Mouse (Mus musculus): Measurements from ENCODE around the gene Gpc4. TPM values are rescaled to one million over a fixed set of nuclear protein-coding genes. Genes with fewer than 3 reads are reported as not detected.
A peak's percentile ranks its signal among the peaks of the same experiment; 100 is the strongest.

Gene Gpc4
- polyA plus RNA-seq, 1 experiment from 2014 or later: 31.3 TPM

DNA sequence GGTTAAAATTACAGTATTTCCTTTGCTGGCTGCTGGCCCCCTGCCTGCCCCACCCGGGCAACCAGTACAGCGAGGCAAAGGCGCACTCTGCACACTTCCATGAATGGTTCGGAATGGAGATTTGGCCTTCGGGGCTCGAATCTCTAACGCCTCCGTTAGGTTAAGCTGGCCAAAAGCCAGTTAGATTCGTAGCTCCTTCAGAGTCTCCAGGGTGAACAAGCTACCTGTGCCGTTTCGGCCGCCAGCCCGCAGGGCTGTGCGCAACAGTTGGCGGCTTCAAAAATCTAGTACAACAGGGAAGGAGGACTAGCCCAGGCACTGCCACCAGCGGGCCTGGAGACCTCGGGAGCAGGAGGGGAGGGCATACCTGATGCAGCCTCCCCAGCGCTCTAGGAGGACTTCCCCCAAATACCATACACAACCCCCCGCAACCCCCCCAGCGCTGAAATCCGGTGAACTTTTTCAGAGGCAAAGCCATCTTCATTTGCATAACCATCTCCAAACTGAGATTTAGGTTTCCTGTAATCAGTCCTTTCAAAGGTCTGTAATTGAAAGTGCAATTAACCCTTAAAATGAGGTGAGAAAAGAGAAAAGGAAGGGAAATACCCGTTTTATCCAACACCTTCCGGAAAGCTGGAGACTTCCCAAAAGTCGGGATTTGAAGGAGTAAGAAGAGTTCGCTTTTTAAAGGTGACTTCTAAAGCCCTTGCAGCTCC is 1.5 kb downstream of the Gpc4 start:
- peak overlapping the region; percentile 64 for H3K9ac ChIP-seq (replicated peaks)
- WGBS: 22% methylated on average over 25 of the region's 25 CpGs
- no peaks in the 10 kb centered on the region for H3K27me3 ChIP-seq
- no peaks in the 10 kb centered on the region for H3K36me3 ChIP-seq
- peaks cover 13% of the 10 kb centered on the region; the same call in 1 of the 2 replicates for H3K4me1 ChIP-seq
- no peak overlapping the region for H3K27ac ChIP-seq (replicated peaks)
- H3K4me2 ChIP-seq (replicated peaks): peak overlapping the region; percentile 60
- no peak for ATAC-seq (replicated peaks)
- no peaks in the 10 kb centered on the region for H3K9me3 ChIP-seq
- H3K4me3 ChIP-seq: peak overlapping the region; percentile 61

DNA sequence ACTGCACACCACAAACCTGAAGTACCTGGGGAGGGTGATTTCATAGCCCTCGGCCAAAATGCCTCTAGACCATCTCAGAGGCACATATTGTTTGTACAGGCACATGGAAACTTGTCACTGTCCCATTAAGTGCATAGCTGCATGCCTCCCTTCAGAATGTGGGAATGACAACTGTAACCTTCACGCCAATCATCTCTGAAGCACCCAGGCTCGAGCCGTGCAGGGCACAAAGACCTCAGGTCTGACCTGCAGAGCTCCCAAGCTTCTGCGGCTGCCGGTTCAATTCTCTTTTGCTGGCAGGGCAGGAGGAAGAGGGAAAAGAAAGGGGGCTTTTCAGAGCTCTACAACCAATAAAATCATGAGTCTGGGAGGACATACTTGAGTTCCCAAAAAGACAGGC is 2.3 kb downstream of the Gpc4 start:
- no peaks in the 10 kb centered on the region for H3K36me3 ChIP-seq
- no peak overlapping the region for H3K27ac ChIP-seq (replicated peaks)
- peak overlapping the region; percentile 61 for H3K4me3 ChIP-seq
- ATAC-seq (replicated peaks): no peak
- 0 out of 2 replicates have a peak overlapping the region, but pooled peaks have one; percentile 64 for H3K9ac ChIP-seq (replicated peaks)
- H3K4me2 ChIP-seq (replicated peaks): peak overlapping the region; percentile 60
- 28% methylated on average over 6 of the region's 6 CpGs for WGBS
- H3K9me3 ChIP-seq: no peaks in the 10 kb centered on the region
- H3K4me1 ChIP-seq: peaks cover 13% of the 10 kb centered on the region; the same call in 1 of the 2 replicates
- no peaks in the 10 kb centered on the region for H3K27me3 ChIP-seq

DNA sequence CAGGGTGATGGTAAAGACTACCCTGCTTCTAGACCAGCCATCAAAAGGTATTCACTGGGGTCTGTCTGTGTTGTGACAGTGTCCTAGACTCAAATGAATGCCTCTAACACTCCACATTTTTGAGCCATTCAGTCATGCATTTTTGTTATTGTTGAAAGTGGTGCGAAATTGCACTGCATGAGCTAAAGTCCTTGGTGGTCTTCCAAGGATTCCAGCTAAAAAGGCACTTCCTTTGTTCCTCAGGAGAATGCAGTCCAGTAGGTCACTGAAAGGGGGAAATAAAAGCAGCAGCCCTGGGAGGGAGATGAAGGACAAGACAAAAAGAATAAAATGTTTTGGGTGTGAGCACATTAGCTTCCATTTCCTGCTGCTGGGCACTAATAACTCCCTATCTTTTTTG is 2.8 kb downstream of the Gpc4 start:
- Histone ChIP-seq H3K27me3 (no peaks in the 10 kb centered on the region), H3K4me1 (peaks cover 13% of the 10 kb centered on the region; the same call in 1 of the 2 replicates), H3K9ac (replicated peaks) (no peak overlapping the region), H3K4me3 (peak overlapping the region; percentile 61), H3K27ac (replicated peaks) (no peak overlapping the region), H3K36me3 (no peaks in the 10 kb centered on the region), H3K4me2 (replicated peaks) (peak overlapping the region; percentile 60), H3K9me3 (no peaks in the 10 kb centered on the region)
- 27% methylated on average over 1 of the region's 1 CpGs for whole genome bisulfite sequencing
- no peak for ATAC-seq (replicated peaks)

DNA sequence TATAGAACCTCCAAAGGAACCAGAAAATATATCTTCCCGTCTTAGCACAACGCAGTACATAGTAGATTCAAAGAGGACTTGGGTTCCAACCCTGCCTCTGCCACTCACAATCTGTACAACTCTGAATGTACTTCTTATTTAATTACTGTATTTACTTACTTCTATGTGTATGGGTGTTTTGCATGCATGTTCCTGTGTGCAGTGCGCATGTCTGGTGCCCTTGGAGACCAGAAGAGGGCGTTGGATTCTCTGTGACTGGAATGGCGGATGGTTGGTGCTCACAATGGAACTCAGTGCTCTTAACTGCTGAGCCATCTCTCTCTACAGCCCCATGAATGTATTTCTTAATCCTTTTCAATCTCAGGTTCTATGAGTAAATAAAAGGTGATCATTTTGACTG is 5.4 kb downstream of the Gpc4 start:
- no peak overlapping the region for H3K4me2 ChIP-seq (replicated peaks)
- no peaks in the 10 kb centered on the region for H3K36me3 ChIP-seq
- H3K27me3 ChIP-seq: no peaks in the 10 kb centered on the region
- no peak overlapping the region for H3K9ac ChIP-seq (replicated peaks)
- H3K9me3 ChIP-seq: no peaks in the 10 kb centered on the region
- H3K4me3 ChIP-seq: no peak overlapping the region
- peaks cover 9% of the 10 kb centered on the region; the same call in 1 of the 2 replicates for H3K4me1 ChIP-seq
- no peak for ATAC-seq (replicated peaks)
- WGBS: 81% methylated on average over 5 of the region's 5 CpGs
- H3K27ac ChIP-seq (replicated peaks): no peak overlapping the region

DNA sequence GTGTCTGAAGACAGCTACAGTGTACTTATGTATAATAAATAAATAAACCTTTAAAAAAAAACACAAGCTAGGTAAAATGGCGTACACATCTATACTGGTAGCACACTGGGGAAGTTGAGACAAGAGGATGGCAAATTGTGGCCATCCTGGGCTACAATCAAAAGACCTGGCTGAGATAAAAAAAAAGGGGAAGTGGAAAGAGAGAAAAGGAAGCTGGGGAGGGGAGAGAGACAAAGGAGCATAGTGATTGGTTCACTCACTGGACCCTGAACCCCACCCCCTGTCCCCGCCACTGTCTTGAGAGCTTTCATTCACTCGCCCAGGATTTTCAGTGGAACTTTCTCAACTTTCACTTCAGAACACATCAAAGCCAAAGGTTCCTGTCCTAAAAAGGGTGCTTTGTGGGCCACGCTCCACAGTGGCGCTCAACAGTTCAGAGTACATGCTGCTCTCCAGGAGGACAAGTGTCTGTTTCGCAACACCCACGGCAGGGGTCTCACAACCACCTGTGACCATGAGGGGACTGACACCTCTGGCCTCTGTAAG is 9.6 kb downstream of the Gpc4 start:
- 80% methylated on average over 7 of the region's 7 CpGs for WGBS
- H3K9me3 ChIP-seq: no peaks in the 10 kb centered on the region
- no peak overlapping the region for H3K4me2 ChIP-seq (replicated peaks)
- H3K4me1 ChIP-seq: peaks cover 5% of the 10 kb centered on the region
- no peak overlapping the region for H3K9ac ChIP-seq (replicated peaks)
- ATAC-seq (replicated peaks): no peak
- no peak overlapping the region for H3K27ac ChIP-seq (replicated peaks)
- H3K4me3 ChIP-seq: no peak overlapping the region
- no peaks in the 10 kb centered on the region for H3K36me3 ChIP-seq
- no peaks in the 10 kb centered on the region for H3K27me3 ChIP-seq

DNA sequence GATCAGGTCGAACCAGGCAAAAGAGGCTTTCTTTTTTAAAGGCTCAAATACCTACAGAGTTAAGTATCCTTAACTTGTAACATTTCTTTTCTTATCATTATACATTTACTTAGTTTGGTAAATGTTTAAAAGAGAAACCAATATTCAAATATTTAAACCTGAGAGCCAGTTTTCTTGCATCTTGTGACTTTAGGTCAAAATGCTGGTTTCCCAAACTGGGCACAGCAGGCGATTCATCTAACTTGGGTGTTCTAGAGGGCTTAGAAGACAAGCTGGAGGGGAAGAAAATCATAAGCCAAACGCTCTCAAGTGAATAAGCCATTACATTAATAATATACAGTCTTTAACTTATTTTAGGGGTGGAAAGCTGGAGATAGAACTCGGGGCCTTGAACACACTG is 10.2 kb downstream of the Gpc4 start:
- Histone ChIP-seq H3K36me3 (no peaks in the 10 kb centered on the region), H3K27ac (replicated peaks) (no peak overlapping the region), H3K9ac (replicated peaks) (no peak overlapping the region), H3K4me2 (replicated peaks) (no peak overlapping the region), H3K9me3 (no peaks in the 10 kb centered on the region), H3K4me1 (peaks cover 5% of the 10 kb centered on the region), H3K4me3 (no peak overlapping the region), H3K27me3 (no peaks in the 10 kb centered on the region)
- 89% methylated on average over 4 of the region's 4 CpGs for WGBS
- ATAC-seq (replicated peaks): no peak

DNA sequence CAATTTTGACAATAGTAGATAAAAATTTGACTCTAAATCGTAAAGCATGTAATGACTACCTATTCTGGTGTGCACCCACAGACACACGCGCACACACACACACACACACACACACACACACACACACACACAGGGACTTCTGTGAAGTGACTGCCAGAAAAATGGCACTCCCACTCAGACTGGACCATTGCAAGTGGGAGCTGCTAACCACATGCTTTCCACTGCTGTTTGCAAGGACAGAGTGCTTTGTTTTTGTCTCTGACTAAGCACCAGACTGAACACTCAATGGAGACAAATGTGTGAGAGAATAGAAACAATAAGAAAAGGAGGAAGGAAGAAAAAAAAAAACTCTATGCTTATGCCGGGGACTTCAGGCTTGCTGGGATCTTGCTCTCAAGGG is 11.6 kb downstream of the Gpc4 start:
- no peaks in the 10 kb centered on the region for H3K36me3 ChIP-seq
- no peaks in the 10 kb centered on the region for H3K27me3 ChIP-seq
- WGBS: 76% methylated on average over 4 of the region's 4 CpGs
- no peak overlapping the region for H3K4me2 ChIP-seq (replicated peaks)
- H3K4me3 ChIP-seq: no peak overlapping the region
- no peaks in the 10 kb centered on the region for H3K9me3 ChIP-seq
- ATAC-seq (replicated peaks): no peak
- no peak overlapping the region for H3K27ac ChIP-seq (replicated peaks)
- no peak overlapping the region for H3K9ac ChIP-seq (replicated peaks)
- H3K4me1 ChIP-seq: peaks cover 5% of the 10 kb centered on the region

DNA sequence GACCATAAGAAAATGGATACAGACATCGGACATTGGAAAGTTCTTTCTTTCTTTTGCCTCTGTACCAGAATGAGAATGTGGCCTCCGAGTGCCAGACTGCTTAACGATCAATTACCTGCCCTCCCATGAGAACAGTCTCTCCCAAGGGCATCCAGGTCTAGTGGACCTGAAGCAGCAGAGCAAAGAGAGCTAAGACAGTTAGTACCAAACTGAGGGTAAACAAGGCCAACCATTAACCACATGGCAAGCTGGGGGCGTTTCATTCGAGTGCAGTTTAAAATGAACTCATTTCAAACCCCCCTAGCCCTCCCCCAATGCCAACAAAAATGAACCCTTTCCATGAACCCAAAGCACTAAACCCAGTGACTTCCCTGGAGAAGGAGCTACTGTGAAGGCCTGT is 12.1 kb downstream of the Gpc4 start:
- WGBS: 57% methylated on average over 5 of the region's 5 CpGs
- Histone ChIP-seq H3K27ac (replicated peaks) (no peak overlapping the region), H3K4me1 (peaks cover 5% of the 10 kb centered on the region), H3K4me2 (replicated peaks) (no peak overlapping the region), H3K9ac (replicated peaks) (no peak overlapping the region), H3K9me3 (no peaks in the 10 kb centered on the region), H3K36me3 (no peaks in the 10 kb centered on the region), H3K4me3 (no peak overlapping the region), H3K27me3 (no peaks in the 10 kb centered on the region)
- ATAC-seq (replicated peaks): no peak

DNA sequence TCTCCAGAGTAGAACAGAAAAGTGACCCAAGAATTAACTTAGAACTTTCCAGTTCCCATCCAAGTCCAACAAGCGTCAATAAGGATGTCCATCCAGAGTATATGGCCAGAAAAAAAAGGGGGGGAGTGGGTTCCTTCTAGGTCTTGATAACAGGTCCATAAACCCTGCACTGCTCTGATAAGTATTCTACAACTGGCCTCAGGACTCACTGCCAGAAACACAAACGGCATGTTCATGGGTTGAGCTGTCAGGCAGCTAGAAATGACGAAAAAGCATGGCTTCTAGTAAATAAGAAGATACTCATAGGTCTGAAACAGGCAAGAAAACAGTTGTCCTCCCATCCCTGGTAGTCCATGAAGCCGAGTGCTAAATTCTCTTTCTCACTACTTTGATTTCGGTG is 13.5 kb downstream of the Gpc4 start:
- H3K4me2 ChIP-seq (replicated peaks): no peak overlapping the region
- ATAC-seq (replicated peaks): no peak
- no peaks in the 10 kb centered on the region for H3K36me3 ChIP-seq
- peaks cover 5% of the 10 kb centered on the region; the same call in 1 of the 2 replicates for H3K4me1 ChIP-seq
- H3K27ac ChIP-seq (replicated peaks): no peak overlapping the region
- 78% methylated on average over 5 of the region's 5 CpGs for WGBS
- H3K9ac ChIP-seq (replicated peaks): no peak overlapping the region
- H3K9me3 ChIP-seq: no peaks in the 10 kb centered on the region
- H3K4me3 ChIP-seq: no peak overlapping the region
- H3K27me3 ChIP-seq: no peaks in the 10 kb centered on the region

DNA sequence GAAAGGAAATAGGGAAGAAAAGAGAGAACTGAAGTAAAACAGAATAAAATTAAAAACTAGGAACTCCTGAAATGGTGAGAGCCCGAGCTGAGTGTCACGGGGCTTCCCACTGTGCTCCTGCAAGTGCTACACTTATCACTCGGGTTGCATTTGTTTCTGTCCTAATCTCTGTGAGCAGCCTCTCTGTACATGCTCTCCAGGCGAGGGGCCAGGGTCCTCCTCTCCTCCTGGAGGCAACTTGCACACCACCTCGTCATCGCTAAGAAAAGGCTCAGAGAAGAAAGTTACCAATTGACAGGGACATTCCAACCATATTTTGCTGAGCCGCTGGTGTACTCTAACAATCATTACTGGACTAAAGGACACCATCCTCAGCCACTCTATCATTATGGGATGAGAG is 14.0 kb downstream of the Gpc4 start:
- 71% methylated on average over 7 of the region's 7 CpGs for WGBS
- no peaks in the 10 kb centered on the region for H3K27me3 ChIP-seq
- H3K4me3 ChIP-seq: no peak overlapping the region
- no peak for ATAC-seq (replicated peaks)
- H3K4me2 ChIP-seq (replicated peaks): no peak overlapping the region
- H3K27ac ChIP-seq (replicated peaks): no peak overlapping the region
- no peak overlapping the region for H3K9ac ChIP-seq (replicated peaks)
- peaks cover 5% of the 10 kb centered on the region; the same call in 1 of the 2 replicates for H3K4me1 ChIP-seq
- no peaks in the 10 kb centered on the region for H3K36me3 ChIP-seq
- H3K9me3 ChIP-seq: no peaks in the 10 kb centered on the region

DNA sequence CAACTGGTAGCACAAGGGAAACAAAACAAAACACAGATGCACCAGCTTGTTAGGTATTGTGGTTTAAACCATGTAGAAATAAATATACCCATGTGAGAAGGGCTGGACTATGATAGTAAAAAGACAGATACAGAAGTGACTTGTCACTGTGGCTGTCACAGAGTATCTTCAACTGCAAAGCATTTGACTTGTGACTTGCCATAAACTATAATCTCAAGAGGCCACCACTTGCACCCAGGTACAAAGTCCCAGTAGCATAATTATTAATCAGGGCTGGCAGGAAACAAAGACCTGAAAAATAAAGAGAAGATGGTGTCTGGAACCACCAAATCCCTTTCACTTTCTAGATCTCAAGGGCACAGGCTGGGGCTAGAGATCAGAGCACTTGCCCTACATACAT is 19.5 kb downstream of the Gpc4 start:
- Histone ChIP-seq H3K4me1 (no peaks in the 10 kb centered on the region), H3K36me3 (no peaks in the 10 kb centered on the region), H3K4me3 (no peak overlapping the region), H3K27me3 (no peaks in the 10 kb centered on the region), H3K9ac (replicated peaks) (no peak overlapping the region), H3K9me3 (no peaks in the 10 kb centered on the region), H3K4me2 (replicated peaks) (no peak overlapping the region), H3K27ac (replicated peaks) (no peak overlapping the region)
- ATAC-seq (replicated peaks): no peak

DNA sequence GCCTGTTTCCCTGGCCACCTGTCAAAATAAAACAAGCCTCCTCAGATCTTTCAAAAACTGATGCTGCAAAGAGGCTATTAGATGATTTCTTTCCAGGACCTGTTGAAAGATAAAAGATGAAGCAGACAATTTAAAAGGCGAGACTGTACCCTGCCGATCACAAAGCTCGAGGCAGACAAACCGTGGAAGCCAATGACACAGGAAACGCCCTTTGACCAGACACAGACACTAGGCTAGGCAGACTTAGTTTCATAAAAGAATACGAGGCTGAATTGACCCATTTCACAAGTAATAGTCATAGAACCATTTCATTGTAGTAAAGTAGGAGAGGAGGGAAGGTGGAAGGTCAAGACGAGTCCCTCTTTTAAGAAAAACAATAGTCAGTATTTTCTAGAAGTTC is 20.6 kb downstream of the Gpc4 start:
- no peak overlapping the region for H3K4me3 ChIP-seq
- no peaks in the 10 kb centered on the region for H3K4me1 ChIP-seq
- WGBS: 79% methylated on average over 7 of the region's 7 CpGs
- no peaks in the 10 kb centered on the region for H3K27me3 ChIP-seq
- no peaks in the 10 kb centered on the region for H3K9me3 ChIP-seq
- H3K27ac ChIP-seq (replicated peaks): no peak overlapping the region
- H3K36me3 ChIP-seq: no peaks in the 10 kb centered on the region
- H3K9ac ChIP-seq (replicated peaks): no peak overlapping the region
- ATAC-seq (replicated peaks): no peak
- no peak overlapping the region for H3K4me2 ChIP-seq (replicated peaks)

DNA sequence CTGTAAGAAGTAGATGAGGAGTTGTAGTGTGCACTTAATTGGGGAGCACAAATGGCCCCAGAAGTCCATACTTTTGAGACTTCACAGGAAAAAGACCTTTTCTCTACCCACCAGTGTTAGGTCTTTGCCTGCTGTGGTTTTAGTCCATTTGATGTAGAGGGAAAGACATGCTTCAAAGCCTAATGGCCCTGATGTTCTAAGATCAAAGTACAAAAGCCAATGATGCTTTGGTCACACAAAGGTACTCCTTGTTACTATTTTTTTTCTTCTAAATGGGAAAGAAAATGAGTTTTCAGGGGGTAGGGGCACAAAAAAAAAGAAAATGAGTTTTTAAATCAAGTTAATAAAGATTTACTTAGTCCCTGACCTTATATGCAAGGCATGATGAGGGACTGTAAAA is 24.7 kb downstream of the Gpc4 start:
- no peaks in the 10 kb centered on the region for H3K27me3 ChIP-seq
- no peaks in the 10 kb centered on the region for H3K36me3 ChIP-seq
- no peak overlapping the region for H3K4me3 ChIP-seq
- no peak for ATAC-seq (replicated peaks)
- no peak overlapping the region for H3K9ac ChIP-seq (replicated peaks)
- no peaks in the 10 kb centered on the region for H3K9me3 ChIP-seq
- H3K4me2 ChIP-seq (replicated peaks): no peak overlapping the region
- peaks cover 9% of the 10 kb centered on the region for H3K4me1 ChIP-seq
- no peak overlapping the region for H3K27ac ChIP-seq (replicated peaks)

Measured in forebrain, embryonic 15.5 days (tissue).